Mouse (Mus musculus) gastrocnemius, adult 8-10 months (tissue): ENCODE data around the gene Nxn. TPM values are rescaled to one million over a fixed set of nuclear protein-coding genes. Genes with fewer than 3 reads are reported as not detected.

ENCODE experiments used
- DNase-seq, 2 experiments: peaks; one replicate each; pipeline ENCODE4 v3.0.0; 2022; ENCODE audit warnings: low spot score in 2 of 2
- total RNA-seq, 4 experiments: library from RNA; stranded (reverse); gene quantifications; 2 replicates each; pipeline ENCODE4 v1.2.4; 2022

Nxn gene
- total RNA-seq, 4 experiments from 2014 or later = 41.5 to 47.7 (median 43.3) TPM

- DNase-seq = no peak
Measured at GRCm38 (mm10) chr11:76303368-76303767, 95.6 kb downstream of the Nxn start.

GRCm38 (mm10) chr11:76300862-76301261, 98.1 kb downstream of the Nxn start:
- no peak for DNase-seq

GRCm38 (mm10) chr11:76298457-76299000, 100.4 kb downstream of the Nxn start:
- no peak for DNase-seq

- DNase-seq = no peak
Measured at GRCm38 (mm10) chr11:76297252-76297651, 101.7 kb downstream of the Nxn start.

GRCm38 (mm10) chr11:76294836-76295235, 104.1 kb downstream of the Nxn start:
- DNase-seq = no peak

GRCm38 (mm10) chr11:76294078-76294477, 104.9 kb downstream of the Nxn start:
- DNase-seq = no peak

GRCm38 (mm10) chr11:76292831-76293230, 106.1 kb downstream of the Nxn start:
- DNase-seq = peak; percentile 22 to 35

GRCm38 (mm10) chr11:76292398-76292797, 106.5 kb downstream of the Nxn start:
- peak; percentile 47 to 53 for DNase-seq

- no peak for DNase-seq
Measured at GRCm38 (mm10) chr11:76291960-76292359, 107.0 kb downstream of the Nxn start.

- no peak for DNase-seq
Measured at GRCm38 (mm10) chr11:76290367-76290766, 108.6 kb downstream of the Nxn start.

- no peak for DNase-seq
Measured at GRCm38 (mm10) chr11:76288645-76289044, 110.3 kb downstream of the Nxn start.

- DNase-seq = no peak
Measured at GRCm38 (mm10) chr11:76287301-76287700, 111.6 kb downstream of the Nxn start.

- no peak for DNase-seq
Measured at GRCm38 (mm10) chr11:76286534-76287126, 112.3 kb downstream of the Nxn start.

- DNase-seq = peak in 1 of 2 experiments; percentile 33
Measured at GRCm38 (mm10) chr11:76285431-76286075, 113.4 kb downstream of the Nxn start.

GRCm38 (mm10) chr11:76283841-76284240, 115.1 kb downstream of the Nxn start:
- DNase-seq = no peak

GRCm38 (mm10) chr11:76279971-76280370, 119.0 kb downstream of the Nxn start:
- DNase-seq = no peak

GRCm38 (mm10) chr11:76278960-76279852, 119.7 kb downstream of the Nxn start:
- DNase-seq = no peak

- DNase-seq = no peak
Measured at GRCm38 (mm10) chr11:76272440-76272839, 126.5 kb downstream of the Nxn start.

- no peak for DNase-seq
Measured at GRCm38 (mm10) chr11:76268521-76269065, 130.3 kb downstream of the Nxn start.

GRCm38 (mm10) chr11:76268001-76268459, 130.9 kb downstream of the Nxn start:
- DNase-seq = no peak

GRCm38 (mm10) chr11:76267550-76267949, 131.4 kb downstream of the Nxn start:
- no peak for DNase-seq
